Mouse (Mus musculus) bone marrow, adult 2 months (tissue): ENCODE measurements around the gene Adgrb3.

ENCODE experiments used
- CTCF ChIP-seq: fragments of 200-500 bp; IDR thresholded peaks from 2 replicates; pipeline ENCODE4 v1.5.1; 2011; ENCODE audit warnings: low read length, control low read depth; ENCODE audit not compliant: control insufficient read depth, insufficient read depth
- POLR2A ChIP-seq: fragments of 200-500 bp; IDR thresholded peaks from 2 replicates; pipeline ENCODE4 v1.6.1; 2011; ENCODE audit warnings: low read depth, mild to moderate bottlenecking, control low read depth, low read length, borderline replicate concordance; ENCODE audit not compliant: control insufficient read depth

DNA sequence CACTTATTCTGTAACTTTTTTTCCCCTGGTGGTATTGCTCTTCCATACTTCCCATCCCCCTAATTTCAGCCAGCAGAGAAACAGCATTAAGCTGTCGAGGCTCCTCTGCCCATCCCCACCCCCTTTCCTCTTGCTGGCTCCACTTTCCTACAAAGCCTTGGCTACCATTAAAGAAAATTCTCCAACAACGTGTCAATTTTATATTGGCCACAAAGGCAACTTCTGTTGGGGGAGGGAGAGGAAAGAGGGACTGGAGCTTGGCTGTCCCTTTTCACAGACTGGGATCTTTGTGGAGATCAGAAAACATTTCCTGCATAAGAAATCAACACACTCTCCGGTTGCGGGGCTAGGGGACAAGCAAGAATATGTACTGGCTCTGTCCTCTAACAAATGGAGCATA is 4.9 kb downstream of the Adgrb3 start:
- no peak for TF ChIP-seq CTCF
- TF ChIP-seq POLR2A = no peak
